Mouse (Mus musculus): ENCODE results near the gene Id2. TPM values are rescaled to one million over a fixed set of nuclear protein-coding genes. Genes with fewer than 3 reads are reported as not detected.

The Id2 gene
- polyA plus RNA-seq, 2 experiments from 2014 or later, result 302 to 334 TPM

DNA sequence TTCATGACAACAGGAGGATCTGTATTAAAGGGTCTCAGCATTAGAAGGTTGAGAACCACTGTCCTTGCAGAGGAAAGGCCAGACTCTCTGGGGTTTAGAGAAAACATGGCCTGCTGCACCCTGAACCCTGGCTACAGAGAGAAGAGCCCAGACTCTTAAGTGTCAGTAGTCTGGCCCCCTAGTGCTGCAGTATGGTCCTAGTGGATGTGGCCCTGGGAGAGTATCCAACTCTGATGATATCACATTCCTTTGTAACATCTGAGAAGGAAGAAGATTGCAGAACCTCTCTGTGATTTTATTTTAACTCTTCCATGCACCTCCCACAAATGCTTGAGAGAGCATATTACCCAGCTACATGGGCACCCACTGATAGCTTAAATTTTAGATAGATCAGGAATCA, 7.6 kb upstream of the Id2 start:
- ATAC-seq, result no peak

DNA sequence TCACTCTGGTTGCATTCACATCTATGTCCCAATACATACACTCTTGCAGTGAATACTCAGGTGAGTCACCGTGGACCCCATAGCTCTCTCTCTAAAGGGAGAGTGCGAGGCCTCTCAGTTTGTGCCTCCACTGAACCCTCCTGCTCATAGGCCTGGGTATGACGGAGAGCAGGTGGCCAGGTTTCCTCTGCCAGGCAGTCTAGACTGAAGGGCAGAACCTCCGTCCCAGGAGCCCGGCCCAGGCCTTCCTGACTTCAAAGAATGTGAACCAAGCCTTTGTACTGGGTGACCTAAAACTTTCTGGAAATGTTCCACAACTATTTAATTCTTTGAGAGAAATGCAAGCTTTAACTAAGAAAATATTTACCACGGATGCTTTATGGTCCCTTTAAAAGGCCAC, 7.0 kb upstream of the Id2 start:
- ATAC-seq, result no peak

DNA sequence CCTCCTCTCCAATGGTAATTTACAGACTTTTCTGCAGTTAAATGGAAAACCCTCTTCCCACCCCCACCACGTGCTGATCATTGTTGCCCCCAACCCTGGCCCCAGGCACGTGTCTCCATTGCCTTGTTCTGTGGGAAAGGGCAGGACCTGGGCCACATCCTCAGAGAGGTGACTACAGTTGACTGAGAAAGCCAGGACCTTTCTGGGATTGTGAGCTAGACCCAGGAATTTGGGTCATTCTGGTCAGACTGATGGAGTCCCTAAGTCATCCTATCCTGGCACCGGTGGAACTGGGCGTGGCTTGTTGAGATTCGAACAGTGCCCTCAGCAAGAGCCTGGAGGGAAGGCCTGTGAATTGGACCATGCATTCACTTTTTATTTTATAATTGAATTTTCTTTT, 4.4 kb upstream of the Id2 start:
- no peak for ATAC-seq

DNA sequence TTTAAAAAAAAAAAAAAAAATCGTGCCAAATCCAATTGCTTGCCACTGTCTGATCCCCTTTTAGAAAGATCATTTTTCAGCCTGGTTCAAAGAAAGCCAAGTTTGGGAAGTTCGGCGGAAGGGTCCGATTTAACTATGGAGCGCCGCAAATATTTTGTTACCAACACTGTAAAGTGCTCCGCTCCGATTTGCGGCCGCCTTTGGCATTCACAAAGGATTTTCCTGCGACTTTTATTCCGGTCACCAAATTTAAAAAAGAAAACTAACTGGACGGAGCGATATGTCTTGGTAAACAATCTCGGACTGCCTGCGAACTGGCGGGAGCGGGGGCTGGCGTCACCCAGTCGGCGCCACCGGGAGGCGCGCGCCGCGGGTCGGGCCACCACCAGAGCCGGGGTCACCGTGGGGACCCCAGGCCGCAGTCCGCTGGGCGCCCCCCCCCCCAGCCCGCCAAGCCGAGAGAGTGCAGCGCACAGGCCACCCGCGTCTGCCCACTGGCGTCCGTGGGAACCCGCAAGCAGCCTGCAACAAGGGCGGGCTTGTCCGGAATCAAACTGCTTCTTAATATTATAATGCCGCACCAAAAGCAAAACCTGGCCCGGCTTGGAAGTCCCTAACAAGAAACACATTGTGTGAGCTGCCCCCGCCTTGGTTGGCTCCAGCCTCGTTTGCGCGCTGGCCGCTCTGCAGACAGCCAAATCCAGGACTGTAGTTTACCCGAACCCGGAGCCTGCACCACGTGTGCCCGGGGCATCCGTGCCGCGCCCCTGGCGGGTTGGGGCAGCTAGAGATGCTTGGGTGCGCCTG, 3.7 kb upstream of the Id2 start:
- ATAC-seq, result no peak

DNA sequence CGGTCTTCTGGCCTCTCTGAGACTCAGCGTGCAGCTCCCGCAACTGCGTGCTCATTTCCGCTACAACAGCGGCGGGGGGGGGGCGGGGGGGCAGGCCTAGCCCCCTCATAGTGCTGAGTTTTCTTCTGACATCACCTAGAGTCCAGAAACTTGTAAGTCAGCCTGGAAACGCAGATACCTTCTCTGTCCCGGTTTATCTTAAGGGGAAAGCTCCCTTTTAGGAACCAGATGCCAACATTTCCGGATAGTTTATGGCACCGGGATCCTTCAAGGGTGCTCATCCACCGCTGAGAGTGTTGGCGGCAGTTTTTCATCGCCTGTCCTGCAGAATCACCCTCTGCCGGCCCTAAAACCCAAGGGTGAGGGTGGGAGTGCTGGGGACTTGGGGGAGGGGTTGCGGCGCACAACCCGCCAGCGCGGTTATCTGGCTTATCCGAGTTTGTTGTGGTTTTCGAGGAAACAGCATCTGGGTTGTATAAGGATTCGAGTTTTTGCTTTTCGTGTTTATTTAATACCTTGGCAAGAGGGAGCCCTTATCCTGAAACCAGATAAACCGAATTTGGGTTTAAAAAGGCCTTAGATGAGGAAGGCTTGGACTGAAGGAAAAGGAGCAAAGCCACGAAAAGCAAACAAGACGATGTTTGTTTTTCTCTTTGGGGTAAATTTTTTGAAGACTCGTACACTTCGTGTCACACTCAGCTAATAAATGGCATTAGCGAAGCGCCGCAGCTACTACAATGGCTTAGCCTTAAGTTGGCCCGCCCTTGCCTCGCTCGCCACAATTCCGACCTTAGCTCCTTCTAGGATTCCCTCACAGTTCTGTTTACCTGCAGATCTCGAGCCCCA, 2.8 kb upstream of the Id2 start:
- ATAC-seq, result no peak

DNA sequence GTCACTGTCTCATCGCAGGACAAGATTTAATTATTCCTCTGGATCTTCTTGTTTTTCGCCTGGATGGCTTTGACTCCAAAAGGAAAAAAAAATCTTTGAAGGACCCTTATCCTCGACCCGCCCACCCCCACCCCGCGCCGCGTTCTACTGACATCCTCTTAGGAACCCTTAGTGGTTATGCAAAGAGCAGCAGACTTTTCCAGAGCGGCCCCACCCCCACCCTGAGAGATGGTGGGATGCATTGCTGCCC, 2.3 kb upstream of the Id2 start:
- no peak for ATAC-seq

DNA sequence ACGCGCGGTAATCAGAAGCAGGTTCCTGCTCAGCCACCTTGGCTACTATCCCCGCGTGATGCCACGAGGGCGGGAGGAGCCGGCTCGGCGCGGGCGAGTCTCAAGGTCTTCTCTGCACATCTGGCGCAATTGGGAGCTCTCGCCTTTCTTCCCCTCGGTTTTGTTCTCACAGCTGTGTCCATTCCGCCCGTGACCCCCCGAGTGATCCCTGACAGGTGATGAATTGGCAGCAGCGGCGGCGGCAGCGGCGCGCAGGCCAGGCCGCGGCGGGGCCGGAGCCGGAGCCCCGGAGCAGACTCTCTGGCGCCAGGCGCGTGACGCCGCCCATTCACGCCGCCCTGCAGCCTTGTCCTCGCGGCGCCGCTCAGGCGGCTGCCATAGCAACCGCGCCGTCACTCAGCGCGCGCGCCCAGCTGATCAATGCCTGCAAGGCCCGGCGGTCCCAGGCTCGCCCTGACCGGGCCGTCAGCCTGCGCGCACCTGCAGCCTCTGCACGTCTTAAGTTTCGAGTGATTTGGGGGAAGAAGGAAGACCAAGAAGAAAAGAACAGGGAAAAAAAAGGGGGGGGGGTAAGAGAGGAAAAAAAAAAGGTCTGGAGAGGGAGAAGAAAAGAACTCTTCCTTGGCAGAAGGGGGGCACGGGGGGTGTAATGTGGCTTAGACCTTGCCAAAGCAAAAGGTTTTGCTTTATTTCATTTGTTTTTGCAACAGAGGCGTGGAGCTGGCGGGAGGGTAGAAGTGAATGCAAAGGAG, 1.8 kb upstream of the Id2 start:
- peak; percentile 33 for ATAC-seq

DNA sequence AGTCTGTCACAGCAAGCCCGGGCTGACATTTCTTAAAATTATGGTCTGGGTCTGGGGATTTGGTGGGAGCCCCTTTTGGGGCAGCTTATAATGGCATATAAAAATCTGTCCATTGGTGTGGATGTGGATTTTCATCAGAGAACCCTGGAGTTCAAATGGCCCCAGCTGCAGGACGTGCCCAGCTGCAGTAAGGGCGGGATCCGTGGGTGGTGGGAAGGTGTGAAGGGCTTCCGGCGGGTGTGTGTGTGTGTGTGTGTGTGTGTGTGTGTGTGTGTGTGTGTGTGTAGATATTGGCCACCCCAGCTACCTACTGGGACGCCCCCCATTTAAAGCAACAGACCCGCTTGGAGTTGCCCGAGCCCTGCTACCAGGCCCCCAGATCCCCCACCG, 1.2 kb upstream of the Id2 start:
- ATAC-seq, result no peak

DNA sequence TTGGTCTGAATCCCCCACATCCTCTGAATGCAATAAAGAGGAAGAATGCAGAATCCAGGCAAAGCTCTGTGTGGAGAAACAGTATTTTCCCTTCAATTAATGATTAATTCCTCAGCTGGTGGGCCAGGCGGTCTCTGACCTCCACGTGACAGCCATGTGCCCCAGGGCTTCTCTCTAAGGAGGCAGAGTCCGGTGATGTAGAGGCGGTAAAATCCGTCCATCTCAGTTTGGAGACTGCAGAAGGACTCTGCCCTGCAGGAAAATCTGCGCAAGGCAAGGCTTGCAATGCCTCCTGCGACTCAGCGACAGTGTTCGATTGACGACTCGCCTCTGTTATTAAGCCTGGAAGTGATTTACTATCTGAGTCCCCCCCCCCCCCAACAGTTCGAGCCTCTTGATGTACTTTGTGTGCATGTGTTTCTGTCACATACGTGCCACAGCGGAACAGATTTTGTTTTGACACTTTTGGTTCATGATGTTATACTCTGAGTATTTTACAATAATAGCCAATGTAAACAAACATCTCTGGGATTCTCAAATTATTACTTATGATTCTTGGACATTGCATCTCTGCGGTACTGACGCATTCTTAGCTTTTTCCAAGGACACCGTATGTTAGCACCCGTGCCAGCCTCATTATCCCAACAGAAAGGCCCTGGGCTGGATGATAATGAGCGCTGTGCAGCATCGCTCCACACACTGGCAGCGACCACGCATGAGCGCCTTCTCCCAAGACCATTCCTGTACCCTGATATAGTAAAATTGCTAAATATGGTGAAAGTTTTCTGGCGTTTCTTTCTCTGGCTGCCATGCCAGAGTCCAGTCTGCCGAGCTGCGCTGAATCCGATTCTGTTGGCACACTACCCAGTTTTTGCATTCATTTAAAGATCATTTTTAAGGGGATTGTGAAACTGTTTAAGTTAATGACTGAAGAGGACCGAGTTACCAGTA, 545 bp upstream of the Id2 start:
- ATAC-seq, result no peak

DNA sequence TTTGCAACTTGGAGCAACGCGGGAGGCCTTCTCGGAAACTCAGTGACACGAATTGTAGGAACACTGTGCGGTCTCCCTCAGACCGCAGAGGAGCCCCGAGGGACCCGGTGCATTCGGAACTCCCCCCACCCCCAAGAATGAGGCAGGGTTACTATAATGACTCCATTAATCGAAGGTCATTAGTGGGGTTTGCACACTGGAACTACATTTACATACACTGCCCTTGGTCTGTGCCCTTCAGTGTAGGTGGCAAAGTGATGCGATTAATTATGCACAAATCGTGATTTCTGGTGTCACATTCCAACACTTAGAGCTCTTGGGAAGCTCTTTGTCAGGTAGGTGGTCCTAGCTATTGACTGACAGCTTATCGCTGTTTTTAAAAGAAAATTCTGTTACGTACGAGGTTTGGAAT, 294 bp downstream of the Id2 start:
- ATAC-seq, result no peak

DNA sequence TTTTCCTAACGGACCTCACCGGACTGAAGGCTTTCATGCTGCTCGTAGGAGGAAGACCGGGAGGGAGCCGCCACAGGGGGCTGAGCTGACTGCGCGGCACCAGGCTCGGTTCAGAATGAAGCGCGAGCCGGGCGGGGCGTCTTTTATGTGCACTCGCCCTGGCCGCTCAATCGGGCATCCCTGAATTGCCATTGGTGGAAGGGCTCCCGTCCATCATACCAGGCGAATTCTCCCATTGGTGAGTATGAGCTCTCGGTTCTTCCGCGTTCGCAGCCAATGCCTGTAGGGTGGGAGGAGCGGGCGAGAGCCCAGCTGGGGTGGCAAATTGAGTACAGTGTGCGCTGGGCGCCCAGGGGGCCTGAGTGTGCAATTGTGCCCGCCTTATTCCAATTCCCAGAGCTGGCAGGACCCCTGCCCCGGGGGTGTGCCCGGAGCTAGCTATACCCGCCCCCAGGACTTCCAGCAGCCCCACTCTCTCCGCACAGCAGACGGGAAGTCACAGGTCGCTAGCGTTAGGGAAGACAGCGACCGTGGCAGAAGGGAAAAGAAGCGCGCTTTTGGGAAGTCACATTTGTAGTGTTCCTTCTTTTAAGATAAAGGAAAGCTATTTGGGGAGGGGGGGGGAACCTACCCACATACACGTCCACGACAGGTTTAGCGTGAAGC, 833 bp downstream of the Id2 start:
- ATAC-seq, result peak; percentile 91

DNA sequence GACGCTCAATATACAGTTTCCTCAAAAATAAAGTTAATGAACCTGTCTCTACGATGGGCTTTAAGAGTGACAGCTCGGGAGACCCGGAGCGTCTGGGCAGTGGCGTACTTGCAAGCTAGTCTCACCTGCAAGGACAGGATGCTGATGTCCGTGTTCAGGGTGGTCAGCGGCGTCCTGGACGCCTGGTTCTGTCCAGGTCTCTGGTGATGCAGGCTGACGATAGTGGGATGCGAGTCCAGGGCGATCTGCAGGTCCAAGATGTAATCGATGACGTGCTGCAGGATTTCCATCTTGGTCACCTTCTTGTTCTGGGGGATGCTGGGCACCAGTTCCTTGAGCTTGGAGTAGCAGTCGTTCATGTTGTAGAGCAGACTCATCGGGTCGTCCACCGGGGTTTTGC, 1.4 kb downstream of the Id2 start:
- peak; percentile 3 for ATAC-seq

DNA sequence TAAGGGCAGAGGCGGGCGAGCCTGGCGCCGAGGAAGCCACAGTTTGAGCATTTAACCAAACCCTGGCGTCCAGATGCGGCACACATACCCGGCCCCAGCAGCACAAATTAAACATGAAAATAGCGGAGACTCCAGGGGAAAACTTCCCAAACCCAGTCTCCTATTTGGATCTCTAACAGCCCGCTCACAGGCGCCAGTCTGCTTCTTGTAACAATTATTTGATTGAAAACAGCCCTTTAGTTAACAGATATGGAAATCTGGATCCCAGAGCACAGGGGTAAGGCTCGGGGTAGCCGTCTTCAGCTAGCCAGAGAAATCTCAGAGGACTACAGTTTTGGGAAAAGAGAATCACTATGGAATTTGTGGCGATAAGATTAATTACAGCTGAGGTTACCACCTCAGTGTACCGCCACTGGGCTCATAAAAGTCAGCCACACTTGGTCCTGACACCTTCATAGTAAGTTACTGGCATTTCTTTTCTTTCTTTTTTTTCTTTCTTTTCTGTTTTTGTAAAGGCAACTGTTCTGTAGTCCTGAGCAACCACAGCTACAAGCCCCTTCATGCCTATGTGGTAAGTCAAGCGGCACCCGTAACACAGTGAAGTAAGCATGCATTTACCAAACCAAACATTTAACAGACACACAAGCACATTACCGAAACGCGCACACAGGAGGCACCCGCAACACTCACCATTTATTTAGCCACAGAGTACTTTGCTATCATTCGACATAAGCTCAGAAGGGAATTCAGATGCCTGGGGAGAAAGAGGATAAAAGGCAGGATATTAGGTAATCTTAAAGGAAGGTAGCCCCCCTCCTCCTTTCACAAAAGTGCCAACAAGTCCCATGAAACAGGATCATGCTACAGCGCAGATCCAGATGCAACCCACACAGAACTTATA, 2.1 kb downstream of the Id2 start:
- ATAC-seq, result no peak

DNA sequence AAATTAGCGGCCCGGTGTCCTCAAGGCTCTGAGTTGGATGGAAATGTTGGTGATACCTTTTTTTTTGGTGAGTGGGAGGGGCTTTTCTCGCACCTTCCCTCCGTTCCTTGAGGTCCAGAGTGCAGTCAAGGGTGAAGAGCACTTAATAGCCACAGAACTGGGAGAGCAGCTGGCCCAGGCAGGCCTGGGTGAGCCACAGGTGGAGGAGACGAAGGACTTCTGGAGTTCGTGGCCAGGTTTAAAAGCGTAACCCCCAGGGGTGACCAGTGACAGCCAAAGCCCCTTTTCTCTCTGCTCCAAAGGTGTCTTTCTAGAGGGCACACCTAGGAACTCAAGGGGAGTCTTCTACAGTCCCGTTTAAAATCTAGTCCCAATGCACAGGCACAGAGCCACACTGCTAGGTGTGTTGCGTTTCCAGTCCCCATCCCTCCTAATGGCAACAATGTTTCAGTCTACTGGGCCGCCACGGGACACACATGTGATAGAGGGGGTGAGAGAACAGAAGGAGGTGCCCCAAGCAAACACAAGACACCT, 3.6 kb downstream of the Id2 start:
- ATAC-seq, result no peak

DNA sequence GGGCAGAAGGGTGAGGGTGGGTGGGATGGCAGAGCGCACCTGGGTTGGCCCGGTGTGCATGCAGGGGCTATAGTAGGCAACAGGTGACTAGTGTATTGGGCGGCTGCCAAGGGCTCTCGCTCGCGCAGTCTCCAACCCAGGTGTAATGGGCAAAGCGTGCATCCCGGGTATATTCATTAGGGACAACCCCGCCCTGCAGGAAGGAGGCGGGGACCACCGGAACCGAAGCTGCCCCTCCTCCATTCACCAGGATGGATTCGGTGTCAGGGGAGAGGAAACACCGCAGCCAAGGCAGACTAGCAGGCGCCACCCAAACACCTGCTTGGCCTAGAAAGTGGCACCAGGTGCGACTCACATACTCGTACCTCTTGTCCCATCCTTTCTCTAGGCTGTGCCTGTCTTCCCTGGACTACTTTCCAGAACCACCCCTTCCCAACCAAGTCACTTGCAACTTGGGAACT, 4.2 kb downstream of the Id2 start:
- ATAC-seq, result no peak

DNA sequence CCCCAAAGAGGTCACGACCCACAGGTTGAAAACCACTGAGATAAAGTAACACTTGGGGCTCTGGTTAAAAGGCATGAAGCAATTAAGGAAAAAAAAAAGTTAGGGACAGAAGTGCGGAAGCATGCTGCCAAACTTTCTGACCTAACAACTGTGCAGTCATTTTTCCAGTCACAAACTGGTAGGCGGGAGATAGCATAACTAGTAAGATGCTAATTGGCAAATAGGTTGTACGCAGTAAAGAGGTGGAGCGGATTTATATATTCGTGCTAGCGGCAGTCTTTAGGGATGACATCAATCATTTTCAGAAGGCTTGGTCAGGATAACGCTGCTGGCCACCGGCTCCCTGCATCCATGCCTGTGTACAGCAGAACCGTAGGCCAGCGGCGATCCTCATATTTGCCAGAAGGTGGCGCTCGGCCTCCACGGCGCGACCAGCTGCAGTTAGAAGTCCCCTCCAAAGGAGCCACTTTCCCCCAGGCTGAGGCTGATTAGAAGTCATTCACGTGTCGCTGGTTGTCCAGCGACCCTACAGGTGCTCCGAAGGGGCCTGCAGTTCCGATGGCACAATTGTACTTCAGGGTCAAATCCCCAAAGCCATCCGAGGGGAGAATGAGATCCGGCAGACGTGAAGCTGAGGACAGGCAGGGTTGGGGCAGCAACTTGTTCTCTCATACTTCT, 4.8 kb downstream of the Id2 start:
- ATAC-seq, result no peak

DNA sequence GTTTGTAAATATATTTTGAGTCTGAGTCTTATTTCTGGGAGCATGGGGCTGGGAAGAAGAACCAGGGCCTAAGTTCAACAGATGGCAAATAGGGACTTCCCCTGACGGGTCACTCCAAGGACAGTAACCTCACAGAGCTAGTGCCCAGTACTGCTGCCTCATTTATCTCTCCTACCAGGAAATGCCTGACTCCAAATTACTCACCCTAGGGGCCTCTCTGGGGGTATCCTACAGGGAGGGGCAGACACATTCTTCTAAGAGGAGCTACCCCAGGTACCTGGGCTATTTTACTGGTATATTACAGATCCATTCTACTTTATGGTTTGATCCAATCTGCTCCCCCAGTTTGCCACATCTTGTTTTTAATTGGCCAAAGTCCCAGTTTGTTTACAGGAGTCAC, 7.5 kb downstream of the Id2 start:
- ATAC-seq, result no peak

DNA sequence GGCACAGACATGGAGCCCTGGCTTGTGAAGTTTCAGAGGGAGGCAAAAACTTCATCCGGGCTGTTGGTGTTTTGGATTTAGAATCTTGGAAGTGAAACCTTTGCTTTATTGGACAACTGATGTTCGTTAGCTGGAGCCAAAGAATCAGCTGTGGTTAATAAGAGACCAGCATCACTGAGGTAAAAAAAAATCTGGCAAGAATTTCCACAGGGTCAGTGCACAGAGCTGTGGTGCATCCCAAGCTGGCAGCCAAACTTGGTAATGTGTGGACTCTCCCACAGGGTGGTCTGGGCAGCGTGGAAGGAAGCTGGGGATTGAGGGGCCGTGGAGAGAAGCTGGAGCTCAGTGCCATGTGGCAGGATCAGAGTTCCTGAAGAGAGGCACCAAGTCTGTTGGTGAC, 10.0 kb downstream of the Id2 start:
- ATAC-seq, result no peak

DNA sequence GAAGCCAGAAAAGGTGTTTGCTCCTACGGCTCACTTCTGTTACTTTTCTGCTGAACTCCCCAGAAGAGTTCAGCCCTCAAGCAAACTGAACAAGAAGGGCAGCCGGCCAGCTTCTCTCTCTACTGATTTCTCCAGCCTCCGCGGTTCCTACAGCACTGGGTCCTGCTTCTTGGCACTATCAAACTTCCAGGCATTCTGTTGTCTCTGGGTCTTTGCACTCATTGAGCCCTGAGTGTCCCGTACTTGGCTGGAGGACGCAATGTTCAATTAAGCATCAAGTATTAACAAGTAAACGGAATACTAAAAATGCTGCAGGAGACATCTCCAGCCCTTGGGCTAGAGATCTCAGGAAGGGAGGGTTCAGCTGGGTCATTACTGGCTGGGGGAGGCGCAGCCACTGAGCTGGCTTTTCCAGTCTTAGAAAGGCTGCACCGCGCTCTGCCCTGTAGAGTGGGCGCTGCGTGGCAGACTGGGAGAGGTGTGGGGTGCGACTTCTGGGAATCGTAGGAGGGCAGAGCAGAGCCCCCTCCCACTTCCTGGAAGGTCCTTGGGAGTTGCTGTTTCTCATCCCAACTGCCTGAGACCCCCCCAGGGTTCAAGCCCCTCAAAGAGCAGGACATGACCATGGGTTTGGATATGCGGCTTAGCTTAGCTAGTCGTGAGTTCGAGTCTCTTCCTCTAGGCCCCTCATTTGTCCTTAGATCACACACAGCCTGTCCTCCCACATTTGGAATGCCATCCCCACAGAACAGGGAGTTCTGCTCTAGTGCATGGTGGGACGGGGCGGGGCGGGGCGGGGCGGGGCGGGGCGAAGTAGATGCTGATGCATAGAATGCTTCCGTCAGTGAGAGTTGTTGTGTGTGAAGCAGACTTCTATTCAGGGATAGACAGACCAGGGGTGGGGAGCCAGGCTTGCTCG, 13.4 kb downstream of the Id2 start:
- ATAC-seq, result no peak
